Mouse (Mus musculus): ENCODE results near the gene S100pbp. TPM values are rescaled to one million over a fixed set of nuclear protein-coding genes. Genes with fewer than 3 reads are reported as not detected.

S100pbp gene
- polyA plus RNA-seq, 1 experiment, result 42.0 TPM

- TF ChIP-seq CTCF (IDR thresholded peaks at IDR 0.05; ENCODE audit: borderline replicate concordance, extremely low read depth, insufficient read depth, insufficient read length), result no peak
- no peak for TF ChIP-seq POLR2A (IDR thresholded peaks at IDR 0.05; ENCODE audit: borderline replicate concordance, extremely low read depth, insufficient read depth, insufficient read length, poor library complexity, severe bottlenecking)
- no peak for DNase-seq (ENCODE audit: low read depth)
Measured at GRCm38 (mm10) chr4:129121569-129122086, 67.9 kb downstream of the S100pbp start, which contains the start of gene Hpca. Hpca (minus strand) TSS chr4:129122036.

- peak; percentile 64 for DNase-seq (ENCODE audit: low read depth)
- no peak for TF ChIP-seq POLR2A (IDR thresholded peaks at IDR 0.05; ENCODE audit: borderline replicate concordance, extremely low read depth, insufficient read depth, insufficient read length, poor library complexity, severe bottlenecking)
- peak; percentile 16; the same call in 1 of the 2 replicates for TF ChIP-seq CTCF (IDR thresholded peaks at IDR 0.05; ENCODE audit: borderline replicate concordance, extremely low read depth, insufficient read depth, insufficient read length)
Measured at GRCm38 (mm10) chr4:129120520-129121445, 68.7 kb downstream of the S100pbp start.

- no peak for DNase-seq (ENCODE audit: low read depth)
- TF ChIP-seq CTCF (IDR thresholded peaks at IDR 0.05; ENCODE audit: borderline replicate concordance, extremely low read depth, insufficient read depth, insufficient read length) (no peak), POLR2A (IDR thresholded peaks at IDR 0.05; ENCODE audit: borderline replicate concordance, extremely low read depth, insufficient read depth, insufficient read length, poor library complexity, severe bottlenecking) (no peak)
Measured at GRCm38 (mm10) chr4:129119708-129120107, 69.8 kb downstream of the S100pbp start.

GRCm38 (mm10) chr4:129117720-129118510 lies 71.6 kb downstream of the S100pbp start:
- DNase-seq (ENCODE audit: low read depth), result no peak
- TF ChIP-seq POLR2A (IDR thresholded peaks at IDR 0.05; ENCODE audit: borderline replicate concordance, extremely low read depth, insufficient read depth, insufficient read length, poor library complexity, severe bottlenecking), result no peak
- no peak for TF ChIP-seq CTCF (IDR thresholded peaks at IDR 0.05; ENCODE audit: borderline replicate concordance, extremely low read depth, insufficient read depth, insufficient read length)

- DNase-seq (ENCODE audit: low read depth), result no peak
- TF ChIP-seq CTCF (IDR thresholded peaks at IDR 0.05; ENCODE audit: borderline replicate concordance, extremely low read depth, insufficient read depth, insufficient read length) (no peak), POLR2A (IDR thresholded peaks at IDR 0.05; ENCODE audit: borderline replicate concordance, extremely low read depth, insufficient read depth, insufficient read length, poor library complexity, severe bottlenecking) (no peak)
Measured at GRCm38 (mm10) chr4:129116703-129117102, 72.8 kb downstream of the S100pbp start.

GRCm38 (mm10) chr4:129113083-129113988 lies 76.2 kb downstream of the S100pbp start:
- TF ChIP-seq CTCF (IDR thresholded peaks at IDR 0.05; ENCODE audit: borderline replicate concordance, extremely low read depth, insufficient read depth, insufficient read length) (peak; percentile 99), POLR2A (IDR thresholded peaks at IDR 0.05; ENCODE audit: borderline replicate concordance, extremely low read depth, insufficient read depth, insufficient read length, poor library complexity, severe bottlenecking) (no peak)
- DNase-seq (ENCODE audit: low read depth), result peak; percentile 97

- peak; percentile 60 for DNase-seq (ENCODE audit: low read depth)
- TF ChIP-seq POLR2A (IDR thresholded peaks at IDR 0.05; ENCODE audit: borderline replicate concordance, extremely low read depth, insufficient read depth, insufficient read length, poor library complexity, severe bottlenecking), result no peak
- no peak for TF ChIP-seq CTCF (IDR thresholded peaks at IDR 0.05; ENCODE audit: borderline replicate concordance, extremely low read depth, insufficient read depth, insufficient read length)
Measured at GRCm38 (mm10) chr4:129112231-129112630, 77.3 kb downstream of the S100pbp start.

- DNase-seq (ENCODE audit: low read depth), result no peak
- TF ChIP-seq POLR2A (IDR thresholded peaks at IDR 0.05; ENCODE audit: borderline replicate concordance, extremely low read depth, insufficient read depth, insufficient read length, poor library complexity, severe bottlenecking) (no peak), CTCF (IDR thresholded peaks at IDR 0.05; ENCODE audit: borderline replicate concordance, extremely low read depth, insufficient read depth, insufficient read length) (peak; percentile 40; the same call in 1 of the 2 replicates)
Measured at GRCm38 (mm10) chr4:129111350-129111749, 78.2 kb downstream of the S100pbp start.

GRCm38 (mm10) chr4:129110804-129111203 lies 78.7 kb downstream of the S100pbp start:
- no peak for DNase-seq (ENCODE audit: low read depth)
- TF ChIP-seq CTCF (IDR thresholded peaks at IDR 0.05; ENCODE audit: borderline replicate concordance, extremely low read depth, insufficient read depth, insufficient read length) (no peak), POLR2A (IDR thresholded peaks at IDR 0.05; ENCODE audit: borderline replicate concordance, extremely low read depth, insufficient read depth, insufficient read length, poor library complexity, severe bottlenecking) (no peak)

- TF ChIP-seq CTCF (IDR thresholded peaks at IDR 0.05; ENCODE audit: borderline replicate concordance, extremely low read depth, insufficient read depth, insufficient read length) (no peak), POLR2A (IDR thresholded peaks at IDR 0.05; ENCODE audit: borderline replicate concordance, extremely low read depth, insufficient read depth, insufficient read length, poor library complexity, severe bottlenecking) (no peak)
- no peak for DNase-seq (ENCODE audit: low read depth)
Measured at GRCm38 (mm10) chr4:129108624-129109023, 80.9 kb downstream of the S100pbp start.

Measured in brain, embryonic 14.5 days (tissue).